Mouse (Mus musculus) heart, postnatal 0 days (tissue): Measurements from ENCODE around the gene Vgll4. TPM values are rescaled to one million over a fixed set of nuclear protein-coding genes. Genes with fewer than 3 reads are reported as not detected.

Source experiments
- ATAC-seq: fragments of 200-750 bp; cut with Nextera tagmentation; 2 replicates; pipeline ENCODE4 v1.8.0; 2017; ENCODE audit warnings: low read depth, moderate number of reproducible peaks, moderate library complexity; ENCODE audit not compliant: insufficient read depth
- DNase-seq: peaks from one replicate; pipeline ENCODE4 v3.0.0-alpha.2; 2016; ENCODE audit warnings: low spot score
- H3K27ac ChIP-seq: fragments of 300-500 bp; sonication (generic); 2 replicates; pipeline ENCODE4 v1.5.1; 2014; ENCODE audit warnings: low read depth, mild to moderate bottlenecking
- H3K27me3 ChIP-seq: fragments of 300-500 bp; sonication (generic); 2 replicates; pipeline ENCODE4 v1.6.1; 2014; ENCODE audit warnings: low read length, mixed read lengths; ENCODE audit not compliant: control insufficient read depth, insufficient read depth
- H3K36me3 ChIP-seq: fragments of 300-500 bp; sonication (generic); replicated peaks from 2 replicates; pipeline ENCODE4 v1.6.1; 2014; ENCODE audit warnings: low read length, mixed read lengths; ENCODE audit not compliant: control insufficient read depth, insufficient read depth
- H3K4me1 ChIP-seq: fragments of 300-500 bp; sonication (generic); 2 replicates; pipeline ENCODE4 v1.6.1; 2014; ENCODE audit warnings: antibody characterized with exemption; ENCODE audit not compliant: control insufficient read depth, insufficient read depth
- H3K4me2 ChIP-seq: fragments of 300-500 bp; sonication (generic); 2 replicates; pipeline ENCODE4 v1.6.1; 2014; ENCODE audit warnings: low read depth, mild to moderate bottlenecking, low read length, moderate library complexity
- H3K4me3 ChIP-seq: fragments of 300-500 bp; sonication (generic); 2 replicates; pipeline ENCODE4 v1.5.1; 2014; ENCODE audit warnings: low read depth, low read length
- H3K9ac ChIP-seq: fragments of 300-500 bp; sonication (generic); replicated peaks from 2 replicates; pipeline ENCODE4 v1.6.1; 2014; ENCODE audit warnings: low read depth, low read length, mixed read lengths
- H3K9me3 ChIP-seq: fragments of 300-500 bp; sonication (generic); replicated peaks from 2 replicates; pipeline ENCODE4 v1.6.1; 2016; ENCODE audit warnings: low read length; ENCODE audit not compliant: control insufficient read depth
- CTCF ChIP-seq: IDR thresholded peaks from 2 replicates; pipeline ENCODE4 v1.5.1; 2016; ENCODE audit warnings: antibody characterized with exemption, control low read depth, low read depth
- EP300 ChIP-seq: IDR thresholded peaks from 2 replicates; pipeline ENCODE4 v1.6.1; 2016; ENCODE audit warnings: antibody characterized with exemption, low read depth
- WGBS: fragments of 180-500 bp; shearing (Covaris S2); extraction: QIAGEN DNeasy Blood & Tissue Kit; methylation state at CpG from one replicate; pipeline ENCODE4 v1.1.7; 2014; 5-methylcytosine and 5-hydroxymethylcytosine counted together
- polyA plus RNA-seq: library from polyadenylated mRNA; unstranded; fragments of >200 nt; fragmentation: Nextera tagmentation; extraction: Ambion mirVana; gene quantifications from 2 replicates; pipeline ENCODE4 v1.2.1, GENCODE M21; 2015
- total RNA-seq: library from RNA; depleted of rRNA; stranded (reverse); fragments of >200 nt; gene quantifications from 2 replicates; pipeline ENCODE4 v1.2.3, GENCODE M21; 2014; ENCODE audit warnings: low replicate concordance; rRNA removed

The Vgll4 gene
- total and polyA plus RNA-seq, 2 experiments from 2014 or later: 38.8 to 52.2 TPM

DNA sequence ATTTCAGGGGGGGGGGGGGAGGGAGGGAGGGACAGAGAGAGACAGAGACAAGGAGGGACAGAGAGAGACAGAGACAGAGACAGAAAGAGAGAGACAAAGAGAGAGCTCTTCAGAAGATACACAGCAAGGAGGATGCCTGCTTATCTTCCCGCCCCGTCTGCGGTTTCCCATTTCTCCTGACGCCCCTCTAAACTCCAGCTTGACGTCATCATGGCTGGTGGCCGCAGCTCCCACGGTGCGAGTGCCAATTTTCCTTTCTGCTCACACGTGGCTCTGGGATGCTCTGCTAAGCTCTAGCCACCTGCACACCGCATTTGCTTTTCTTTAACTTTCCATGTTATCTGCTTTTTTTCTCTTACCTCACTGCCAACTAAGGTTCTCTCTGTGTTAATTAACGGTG is 151.8 kb downstream of the Vgll4 start:
- H3K4me2 ChIP-seq: 0 out of 2 replicates have a peak overlapping the region, but pooled peaks have one; percentile 7
- peak overlapping the region; percentile 79 for H3K27ac ChIP-seq
- WGBS: 19% methylated on average over 11 of the region's 11 CpGs
- ATAC-seq: peak; percentile 31
- H3K4me1 ChIP-seq: peaks cover 12% of the 10 kb centered on the region
- H3K36me3 ChIP-seq: no peaks in the 10 kb centered on the region
- H3K27me3 ChIP-seq: no peaks in the 10 kb centered on the region
- TF ChIP-seq EP300 (no peak), CTCF (no peak)
- no peak overlapping the region for H3K4me3 ChIP-seq
- peaks cover 3% of the 10 kb centered on the region; the same call in 1 of the 2 replicates for H3K9me3 ChIP-seq
- H3K9ac ChIP-seq: no peak overlapping the region
- peak; percentile 55 for DNase-seq

DNA sequence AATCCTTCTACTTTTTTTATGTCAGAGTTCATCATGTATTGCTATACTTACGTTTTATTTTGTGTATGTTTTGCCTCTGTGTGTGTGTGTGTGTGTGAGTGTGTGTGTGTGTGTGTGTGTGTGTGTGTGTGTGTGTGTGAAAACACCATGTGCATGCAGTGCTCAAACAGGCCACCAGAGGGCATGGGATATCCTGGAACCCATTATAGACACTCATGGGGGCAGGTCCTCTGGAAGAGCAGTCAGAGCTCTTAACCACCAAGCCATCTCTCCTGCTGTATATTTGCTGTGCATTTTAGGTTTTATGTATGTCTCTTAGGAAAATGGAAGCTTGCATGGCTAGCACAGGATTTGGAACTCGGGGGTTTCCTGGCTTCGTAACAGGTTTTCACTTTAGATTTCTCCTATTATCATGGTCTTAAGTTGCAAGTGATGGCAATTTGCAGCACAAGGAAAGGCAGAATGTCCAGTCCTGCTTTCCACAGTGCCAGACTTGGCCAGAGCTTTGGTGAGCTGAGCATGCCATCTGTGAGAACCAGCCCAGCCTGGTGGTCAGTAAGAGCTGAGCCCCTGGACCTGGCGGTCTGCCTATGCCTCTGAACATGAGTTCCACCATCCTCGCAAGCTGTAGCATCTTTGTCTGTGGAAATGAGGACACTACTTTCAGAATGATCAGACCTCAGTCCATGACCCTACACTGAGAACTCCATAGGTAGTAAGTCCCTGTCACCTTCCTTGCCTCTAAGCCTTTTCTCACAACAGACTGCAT is 154.7 kb downstream of the Vgll4 start:
- Histone ChIP-seq H3K36me3 (no peaks in the 10 kb centered on the region), H3K9ac (no peak overlapping the region), H3K27me3 (no peaks in the 10 kb centered on the region), H3K27ac (no peak overlapping the region), H3K4me2 (no peak overlapping the region), H3K4me1 (peaks cover 6% of the 10 kb centered on the region), H3K4me3 (no peak overlapping the region), H3K9me3 (no peaks in the 10 kb centered on the region)
- DNase-seq (no peak), ATAC-seq (no peak)
- WGBS: 97% methylated on average over 5 of the region's 5 CpGs
- TF ChIP-seq CTCF: peak; percentile 37; the same call in 1 of the 2 replicates
- TF ChIP-seq EP300: no peak

DNA sequence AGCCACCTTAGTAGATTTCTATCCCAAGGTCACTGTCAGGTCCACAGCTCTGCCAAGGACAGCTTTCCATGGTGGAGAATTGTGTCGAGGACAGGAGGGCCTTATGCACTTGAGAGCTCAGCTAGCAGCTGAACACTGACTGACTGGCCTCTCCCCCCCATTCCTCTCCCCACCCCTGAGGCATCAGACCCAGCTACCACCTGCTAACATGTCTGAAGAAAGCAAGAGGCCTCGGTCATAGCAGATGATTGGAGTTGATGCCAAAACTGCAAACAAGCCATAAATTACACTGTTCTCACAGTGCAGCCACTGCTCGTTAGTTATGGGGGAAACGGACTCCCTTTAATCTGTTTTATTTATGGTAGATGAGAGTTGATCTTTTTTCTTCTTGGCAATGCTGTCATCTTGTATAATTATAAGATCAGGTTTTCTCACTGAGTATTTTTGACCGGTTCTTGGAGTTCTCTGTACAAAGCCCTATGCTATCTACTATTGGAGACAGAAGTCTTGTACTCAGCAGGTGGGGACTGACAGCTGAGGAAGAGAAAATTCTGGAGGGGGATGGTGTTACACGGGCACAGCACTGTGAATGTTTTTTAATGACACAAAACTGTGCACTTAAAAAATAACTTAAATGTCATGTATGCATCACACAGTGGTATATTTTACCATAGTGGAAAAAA is 155.5 kb downstream of the Vgll4 start:
- TF ChIP-seq EP300 (no peak), CTCF (no peak)
- Histone ChIP-seq H3K27me3 (no peaks in the 10 kb centered on the region), H3K9ac (no peak overlapping the region), H3K4me2 (no peak overlapping the region), H3K36me3 (no peaks in the 10 kb centered on the region), H3K4me1 (peaks cover 6% of the 10 kb centered on the region), H3K9me3 (no peaks in the 10 kb centered on the region), H3K4me3 (no peak overlapping the region), H3K27ac (no peak overlapping the region)
- 68% methylated on average over 6 of the region's 6 CpGs for WGBS
- DNase-seq (no peak), ATAC-seq (no peak)

DNA sequence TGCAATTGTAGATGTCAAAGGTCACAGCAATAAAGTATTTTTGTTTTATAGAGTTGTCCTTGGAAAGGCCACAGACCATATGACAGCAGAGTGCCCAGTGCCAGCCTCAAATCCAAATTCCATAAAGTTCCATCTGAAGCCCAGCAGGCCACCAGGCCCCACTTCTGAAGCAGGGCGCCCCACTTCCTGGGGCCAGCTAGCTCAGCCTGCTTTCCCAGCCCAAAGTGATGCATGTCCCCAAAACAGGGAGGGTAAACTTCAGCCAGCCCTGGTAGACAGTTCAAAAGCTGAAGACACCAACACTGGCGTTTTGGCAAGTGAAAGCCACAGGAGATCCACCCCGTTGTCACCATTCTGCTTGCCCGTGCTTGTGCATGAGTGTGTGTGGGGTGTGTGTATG is 157.0 kb downstream of the Vgll4 start:
- no peaks in the 10 kb centered on the region for H3K36me3 ChIP-seq
- DNase-seq (no peak), ATAC-seq (no peak)
- no peak overlapping the region for H3K27ac ChIP-seq
- 76% methylated on average over 4 of the region's 4 CpGs for WGBS
- H3K4me2 ChIP-seq: no peak overlapping the region
- H3K27me3 ChIP-seq: no peaks in the 10 kb centered on the region
- no peak overlapping the region for H3K4me3 ChIP-seq
- H3K9me3 ChIP-seq: no peaks in the 10 kb centered on the region
- TF ChIP-seq CTCF (no peak), EP300 (no peak)
- no peaks in the 10 kb centered on the region for H3K4me1 ChIP-seq
- H3K9ac ChIP-seq: no peak overlapping the region

DNA sequence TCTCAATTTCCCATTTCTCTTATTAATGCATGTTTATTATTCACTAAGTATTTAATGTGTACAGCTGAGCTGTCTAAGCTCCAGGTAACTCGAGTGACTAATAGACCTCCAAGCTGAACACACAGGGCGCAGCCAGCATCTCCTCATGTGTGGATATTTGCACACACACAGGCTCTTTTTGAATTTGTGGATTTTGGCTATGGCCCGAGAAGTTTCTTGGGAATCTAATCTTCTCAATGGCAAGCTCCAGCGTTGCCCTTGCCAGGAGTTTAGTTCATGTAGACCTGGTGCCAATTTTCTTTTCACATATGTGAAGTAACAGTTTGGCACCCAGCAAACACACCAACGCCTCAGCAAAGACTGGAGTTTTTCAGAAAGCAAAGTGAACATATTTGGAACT is 157.5 kb downstream of the Vgll4 start:
- DNase-seq (peak; percentile 43), ATAC-seq (peak; percentile 39; the same call in 1 of the 2 replicates)
- H3K27me3 ChIP-seq: no peaks in the 10 kb centered on the region
- no peak overlapping the region for H3K4me3 ChIP-seq
- TF ChIP-seq EP300: no peak
- no peak for TF ChIP-seq CTCF
- H3K4me1 ChIP-seq: no peaks in the 10 kb centered on the region
- no peak overlapping the region for H3K9ac ChIP-seq
- WGBS: 59% methylated on average over 5 of the region's 5 CpGs
- H3K36me3 ChIP-seq: no peaks in the 10 kb centered on the region
- no peak overlapping the region for H3K4me2 ChIP-seq
- no peaks in the 10 kb centered on the region for H3K9me3 ChIP-seq
- no peak overlapping the region for H3K27ac ChIP-seq

Other genes starting within 250 kb of the Vgll4 start
- 30.5 and 56.0 TPM in 2 replicates for gene Tamm41, start 67.9 kb upstream of the Vgll4 start, total RNA-seq
- 22.8 and 23.9 TPM in 2 replicates for gene Tamm41, start 67.9 kb upstream of the Vgll4 start, polyA plus RNA-seq
- 1.9 and 3.2 TPM in 2 replicates for gene Syn2, start 164.9 kb upstream of the Vgll4 start, total RNA-seq
- 1.1 and 1.2 TPM in 2 replicates for gene Syn2, start 164.9 kb upstream of the Vgll4 start, polyA plus RNA-seq